Mouse (Mus musculus): ENCODE results near the gene Acp5. TPM values are rescaled to one million over a fixed set of nuclear protein-coding genes. Genes with fewer than 3 reads are reported as not detected.

Acp5 gene
- total RNA-seq, 2 experiments from 2014 or later = 28.0 to 74.3 TPM

GRCm38 (mm10) chr9:22099922-22100321 is 35.6 kb downstream of the Acp5 start:
- no peak for DNase-seq

- DNase-seq = peak; percentile 46
These were observed 36.4 kb downstream of the Acp5 start, which contains the start of gene Cnn1 for GRCm38 (mm10) chr9:22098993-22099696. Cnn1 (plus strand) TSS chr9:22099216.

GRCm38 (mm10) chr9:22095854-22096307 is 39.6 kb downstream of the Acp5 start:
- peak; percentile 94 for DNase-seq

GRCm38 (mm10) chr9:22092746-22093145 is 42.8 kb downstream of the Acp5 start:
- DNase-seq = no peak

GRCm38 (mm10) chr9:22089986-22090385 is 45.5 kb downstream of the Acp5 start:
- peak; percentile 51 for DNase-seq

GRCm38 (mm10) chr9:22089281-22089680 is 46.2 kb downstream of the Acp5 start:
- DNase-seq = no peak

- no peak for DNase-seq
These were observed 48.4 kb downstream of the Acp5 start for GRCm38 (mm10) chr9:22087034-22087618.

GRCm38 (mm10) chr9:22086012-22086411 is 49.5 kb downstream of the Acp5 start:
- DNase-seq = no peak

GRCm38 (mm10) chr9:22085022-22085834 is 50.3 kb downstream of the Acp5 start, which contains the start of gene Ecsit:
Ecsit (minus strand) TSS chr9:22085438.
- peak; percentile 92 for DNase-seq

GRCm38 (mm10) chr9:22084667-22085021 is 50.9 kb downstream of the Acp5 start:
- no peak for DNase-seq

Small RNAs within 50 kb of the gene (microRNA-seq; reads per million reads assigned to microRNA genes)
- gene Mir7084 = not detected

Other genes with a start within 250 kb of the Acp5 start
- gene Rab3d, start 217.5 kb downstream of the Acp5 start, total RNA-seq (2021) = 10 to 100 TPM; 37.2 to 45.4 TPM
- gene Ccdc159, start 208.2 kb downstream of the Acp5 start, total RNA-seq (2021) = 1 to 10 TPM; 5.6 to 8.8 TPM
- 100 to 1,000 TPM; 182 to 187 TPM for gene Tmem205, start 208.2 kb downstream of the Acp5 start, total RNA-seq (2021)
- 10 to 100 TPM; 21.9 to 22.3 TPM for gene Plppr2, start 198.7 kb downstream of the Acp5 start, total RNA-seq (2021)
- 10 to 100 TPM; 11.9 to 15.1 TPM for gene Swsap1, start 180.0 kb downstream of the Acp5 start, total RNA-seq (2021)
- 1 to 10 TPM; 7.0 to 9.1 TPM for gene Epor, start 172.2 kb downstream of the Acp5 start, total RNA-seq (2021)
- 10 to 100 TPM; 16.2 to 23.0 TPM for gene Rgl3, start 146.3 kb downstream of the Acp5 start, total RNA-seq (2021)
- under 1 TPM; 0.39 to 1.00 TPM for gene Ccdc151, start 133.1 kb downstream of the Acp5 start, total RNA-seq (2021)
- gene Prkcsh, start 132.9 kb downstream of the Acp5 start, total RNA-seq (2021) = 100 to 1,000 TPM; 116 to 119 TPM
- gene Elavl3, start 83.7 kb downstream of the Acp5 start, total RNA-seq (2021) = 1 to 10 TPM; 1.8 to 4.6 TPM
- not detected for gene Gm49318, start 64.5 kb downstream of the Acp5 start, total RNA-seq (2021)
- 10 to 100 TPM in 1 of 2 experiments, 1 to 10 TPM in 1; 9.7 to 11.8 TPM for gene Zfp653, start 64.3 kb downstream of the Acp5 start, total RNA-seq (2021)
- gene Ecsit, start 50.3 kb downstream of the Acp5 start, total RNA-seq (2021) = 10 to 100 TPM; 70.8 to 78.5 TPM
- gene Cnn1, start 36.5 kb downstream of the Acp5 start, total RNA-seq (2021) = 10 to 100 TPM in 1 of 2 experiments, 1 to 10 TPM in 1; 1.4 to 12.9 TPM
- gene Elof1, start 18.5 kb downstream of the Acp5 start, total RNA-seq (2021) = 10 to 100 TPM; 80.6 to 88.5 TPM
- gene Pigyl, start 21.1 kb upstream of the Acp5 start, total RNA-seq (2021) = 10 to 100 TPM; 46.4 to 54.9 TPM
- 1 to 10 TPM in 1 of 2 experiments, under 1 TPM in 1; 0.78 to 1.7 TPM for gene Zfp872, start 52.4 kb upstream of the Acp5 start, total RNA-seq (2021)
- gene Zfp809, start 90.0 kb upstream of the Acp5 start, total RNA-seq (2021) = 10 to 100 TPM; 30.4 to 37.4 TPM
- gene Zfp599, start 124.2 kb upstream of the Acp5 start, total RNA-seq (2021) = 1 to 10 TPM in 1 of 2 experiments, under 1 TPM in 1; 0.90 to 1.3 TPM
- 10 to 100 TPM in 1 of 2 experiments, 1 to 10 TPM in 1; 9.2 to 12.4 TPM for gene Zfp810, start 171.9 kb upstream of the Acp5 start, total RNA-seq (2021)